Mouse (Mus musculus): ENCODE measurements around the gene Nup153. TPM values are rescaled to one million over a fixed set of nuclear protein-coding genes. Genes with fewer than 3 reads are reported as not detected.
A peak's percentile ranks its signal among the peaks of the same experiment; 100 is the strongest.

The Nup153 gene
- polyA plus RNA-seq, 1 experiment from 2014 or later: 30.2 TPM

GRCm38 (mm10) chr13:46696788-46697187 lies 31.0 kb downstream of the Nup153 start:
- H3K9me3 ChIP-seq (ENCODE audit: control insufficient read depth, low read length): no peaks in the 10 kb centered on the region
- H3K4me1 ChIP-seq (ENCODE audit: control insufficient read depth, insufficient read depth, low read length): no peaks in the 10 kb centered on the region
- no peak overlapping the region for H3K9ac ChIP-seq (replicated peaks; ENCODE audit: low read length)
- no peak overlapping the region for H3K27ac ChIP-seq (replicated peaks; ENCODE audit: low read depth, low read length)
- DNase-seq (no peak), ATAC-seq (ENCODE audit: low FRiP score, low TSS enrichment) (no peak)
- H3K27me3 ChIP-seq (ENCODE audit: control insufficient read depth, insufficient read depth, low read length): no peaks in the 10 kb centered on the region
- H3K36me3 ChIP-seq (ENCODE audit: control insufficient read depth, insufficient read depth, low read length): peaks cover 36% of the 10 kb centered on the region
- no peak overlapping the region for H3K4me2 ChIP-seq (ENCODE audit: low read length)
- no peak overlapping the region for H3K4me3 ChIP-seq (replicated peaks; ENCODE audit: low read depth, low read length)
- WGBS: 89% methylated on average over 2 of the region's 2 CpGs

- Histone ChIP-seq H3K9ac (replicated peaks; ENCODE audit: low read length) (no peak overlapping the region), H3K9me3 (ENCODE audit: control insufficient read depth, low read length) (no peaks in the 10 kb centered on the region), H3K4me1 (ENCODE audit: control insufficient read depth, insufficient read depth, low read length) (no peaks in the 10 kb centered on the region), H3K27ac (replicated peaks; ENCODE audit: low read depth, low read length) (no peak overlapping the region), H3K36me3 (ENCODE audit: control insufficient read depth, insufficient read depth, low read length) (peaks cover 38% of the 10 kb centered on the region), H3K27me3 (ENCODE audit: control insufficient read depth, insufficient read depth, low read length) (no peaks in the 10 kb centered on the region), H3K4me3 (replicated peaks; ENCODE audit: low read depth, low read length) (no peak overlapping the region), H3K4me2 (ENCODE audit: low read length) (no peak overlapping the region)
- DNase-seq (no peak), ATAC-seq (ENCODE audit: low FRiP score, low TSS enrichment) (no peak)
- 96% methylated on average over 1 of the region's 1 CpGs for WGBS
Observed at GRCm38 (mm10) chr13:46695932-46696331, 31.8 kb downstream of the Nup153 start.

GRCm38 (mm10) chr13:46695296-46695908 lies 32.3 kb downstream of the Nup153 start:
- no peak overlapping the region for H3K9ac ChIP-seq (replicated peaks; ENCODE audit: low read length)
- ATAC-seq (ENCODE audit: low FRiP score, low TSS enrichment) (no peak), DNase-seq (peak; percentile 26)
- H3K9me3 ChIP-seq (ENCODE audit: control insufficient read depth, low read length): no peaks in the 10 kb centered on the region
- H3K4me2 ChIP-seq (ENCODE audit: low read length): no peak overlapping the region
- WGBS: 65% methylated on average over 1 of the region's 1 CpGs
- H3K4me3 ChIP-seq (replicated peaks; ENCODE audit: low read depth, low read length): no peak overlapping the region
- H3K36me3 ChIP-seq (ENCODE audit: control insufficient read depth, insufficient read depth, low read length): peaks cover 39% of the 10 kb centered on the region
- H3K27ac ChIP-seq (replicated peaks; ENCODE audit: low read depth, low read length): no peak overlapping the region
- H3K27me3 ChIP-seq (ENCODE audit: control insufficient read depth, insufficient read depth, low read length): no peaks in the 10 kb centered on the region
- no peaks in the 10 kb centered on the region for H3K4me1 ChIP-seq (ENCODE audit: control insufficient read depth, insufficient read depth, low read length)

DNA sequence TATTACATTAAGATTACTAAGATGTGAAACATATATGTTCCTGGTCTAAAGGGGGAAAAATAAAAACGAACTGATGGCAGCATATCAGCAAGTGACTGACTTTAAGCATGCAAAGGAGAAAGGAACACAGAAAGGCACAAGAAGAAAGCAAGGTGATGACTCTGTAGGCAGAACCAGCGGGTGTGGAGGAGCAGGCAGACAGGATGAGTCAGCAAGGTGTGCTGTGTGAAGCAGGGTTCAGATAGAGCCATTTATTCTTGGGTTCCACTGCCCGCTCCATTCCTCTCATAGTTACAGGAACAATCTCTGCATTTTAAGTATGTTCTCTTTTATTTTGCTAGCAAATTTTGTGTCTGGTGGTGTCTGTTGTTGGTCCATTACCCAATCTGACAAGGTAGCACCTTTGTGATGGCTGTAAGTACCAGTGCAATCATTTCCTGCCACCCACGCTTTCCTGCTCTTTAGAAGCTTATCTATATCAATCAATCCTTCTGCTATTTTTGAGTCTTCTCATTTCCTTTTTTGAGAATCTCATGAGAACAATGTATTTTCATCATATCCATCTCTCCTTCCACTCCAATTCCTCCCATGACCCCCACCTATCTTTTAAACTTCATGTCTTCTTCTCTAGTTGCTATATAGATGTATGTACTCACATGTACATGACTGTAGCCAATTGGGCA lies 37.0 kb downstream of the Nup153 start:
- Histone ChIP-seq H3K9me3 (ENCODE audit: control insufficient read depth, low read length) (no peaks in the 10 kb centered on the region), H3K4me1 (ENCODE audit: control insufficient read depth, insufficient read depth, low read length) (no peaks in the 10 kb centered on the region), H3K4me3 (replicated peaks; ENCODE audit: low read depth, low read length) (no peak overlapping the region), H3K36me3 (ENCODE audit: control insufficient read depth, insufficient read depth, low read length) (peaks cover 47% of the 10 kb centered on the region), H3K9ac (replicated peaks; ENCODE audit: low read length) (no peak overlapping the region), H3K27me3 (ENCODE audit: control insufficient read depth, insufficient read depth, low read length) (no peaks in the 10 kb centered on the region), H3K27ac (replicated peaks; ENCODE audit: low read depth, low read length) (no peak overlapping the region), H3K4me2 (ENCODE audit: low read length) (no peak overlapping the region)
- ATAC-seq (ENCODE audit: low FRiP score, low TSS enrichment) (no peak), DNase-seq (no peak)
- 94% methylated on average over 4 of the region's 4 CpGs for WGBS

- WGBS: 91% methylated on average over 1 of the region's 1 CpGs
- no peaks in the 10 kb centered on the region for H3K4me1 ChIP-seq (ENCODE audit: control insufficient read depth, insufficient read depth, low read length)
Observed at GRCm38 (mm10) chr13:46683370-46683769, 44.4 kb downstream of the Nup153 start.

GRCm38 (mm10) chr13:46682921-46683320 lies 44.8 kb downstream of the Nup153 start:
- WGBS: 89% methylated on average over 2 of the region's 2 CpGs
- peaks cover 74% of the 10 kb centered on the region for H3K36me3 ChIP-seq (ENCODE audit: control insufficient read depth, insufficient read depth, low read length)

More at GRCm38 (mm10) chr13:46683370-46683769, 44.4 kb downstream of the Nup153 start:
- ATAC-seq (ENCODE audit: low FRiP score, low TSS enrichment): no peak
- DNase-seq: no peak
- no peaks in the 10 kb centered on the region for H3K27me3 ChIP-seq (ENCODE audit: control insufficient read depth, insufficient read depth, low read length)
- H3K27ac ChIP-seq (replicated peaks; ENCODE audit: low read depth, low read length): no peak overlapping the region
- H3K4me2 ChIP-seq (ENCODE audit: low read length): no peak overlapping the region
- no peak overlapping the region for H3K4me3 ChIP-seq (replicated peaks; ENCODE audit: low read depth, low read length)
- no peaks in the 10 kb centered on the region for H3K9me3 ChIP-seq (ENCODE audit: control insufficient read depth, low read length)
- no peak overlapping the region for H3K9ac ChIP-seq (replicated peaks; ENCODE audit: low read length)
- peaks cover 70% of the 10 kb centered on the region for H3K36me3 ChIP-seq (ENCODE audit: control insufficient read depth, insufficient read depth, low read length)

DNA sequence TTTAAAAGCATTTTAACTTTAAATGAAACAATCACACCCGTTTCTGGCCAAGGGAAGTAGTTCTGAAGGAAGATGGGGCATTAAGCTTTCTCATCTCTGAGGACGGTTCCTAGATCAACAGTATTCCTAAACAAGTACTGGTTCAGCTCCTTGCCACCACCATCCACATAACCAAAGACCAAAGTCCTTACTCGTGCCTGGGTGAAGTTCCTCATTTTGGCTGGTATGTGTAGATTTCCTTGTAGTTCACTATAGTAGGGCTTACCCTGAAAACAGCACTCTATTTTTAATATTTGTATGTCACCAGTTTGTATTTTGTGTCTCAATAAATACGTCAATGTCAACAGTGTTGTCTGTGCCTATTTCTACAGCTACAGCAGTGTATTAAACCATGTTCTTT lies 50.0 kb downstream of the Nup153 start:
- Histone ChIP-seq H3K36me3 (ENCODE audit: control insufficient read depth, insufficient read depth, low read length) (peaks cover 62% of the 10 kb centered on the region), H3K27ac (replicated peaks; ENCODE audit: low read depth, low read length) (no peak overlapping the region), H3K27me3 (ENCODE audit: control insufficient read depth, insufficient read depth, low read length) (no peaks in the 10 kb centered on the region), H3K4me3 (replicated peaks; ENCODE audit: low read depth, low read length) (no peak overlapping the region), H3K9me3 (ENCODE audit: control insufficient read depth, low read length) (no peaks in the 10 kb centered on the region), H3K4me1 (ENCODE audit: control insufficient read depth, insufficient read depth, low read length) (no peaks in the 10 kb centered on the region), H3K9ac (replicated peaks; ENCODE audit: low read length) (no peak overlapping the region), H3K4me2 (ENCODE audit: low read length) (no peak overlapping the region)
- WGBS: 92% methylated on average over 4 of the region's 4 CpGs
- no peak for DNase-seq
- no peak for ATAC-seq (ENCODE audit: low FRiP score, low TSS enrichment)

More at GRCm38 (mm10) chr13:46682921-46683320, 44.8 kb downstream of the Nup153 start:
- no peak for DNase-seq
- Histone ChIP-seq H3K27me3 (ENCODE audit: control insufficient read depth, insufficient read depth, low read length) (no peaks in the 10 kb centered on the region), H3K9me3 (ENCODE audit: control insufficient read depth, low read length) (no peaks in the 10 kb centered on the region), H3K4me2 (ENCODE audit: low read length) (no peak overlapping the region), H3K4me1 (ENCODE audit: control insufficient read depth, insufficient read depth, low read length) (no peaks in the 10 kb centered on the region), H3K9ac (replicated peaks; ENCODE audit: low read length) (no peak overlapping the region), H3K4me3 (replicated peaks; ENCODE audit: low read depth, low read length) (no peak overlapping the region), H3K27ac (replicated peaks; ENCODE audit: low read depth, low read length) (no peak overlapping the region)
- ATAC-seq (ENCODE audit: low FRiP score, low TSS enrichment): no peak

DNA sequence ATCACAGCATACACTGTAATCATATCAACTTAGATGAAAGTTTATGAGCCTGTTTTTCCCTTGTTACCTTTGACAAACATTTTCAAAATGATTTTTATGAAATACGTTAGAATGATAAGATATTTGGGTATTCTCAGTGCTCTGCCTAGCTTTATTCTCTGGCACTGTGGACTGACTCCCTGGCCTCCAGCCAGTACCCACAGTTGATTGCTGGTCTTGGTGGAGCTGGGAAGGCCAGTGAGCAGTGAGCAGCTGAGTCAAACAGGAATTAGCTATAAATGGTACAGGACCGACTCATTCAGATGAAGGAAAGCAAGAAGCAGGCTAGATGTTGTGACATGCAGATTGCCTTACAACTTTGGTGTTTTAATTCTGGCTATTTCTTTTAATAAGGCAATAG lies 53.1 kb downstream of the Nup153 start:
- 85% methylated on average over 2 of the region's 2 CpGs for WGBS
- H3K27ac ChIP-seq (replicated peaks; ENCODE audit: low read depth, low read length): no peak overlapping the region
- H3K9me3 ChIP-seq (ENCODE audit: control insufficient read depth, low read length): no peaks in the 10 kb centered on the region
- H3K4me2 ChIP-seq (ENCODE audit: low read length): no peak overlapping the region
- no peak overlapping the region for H3K4me3 ChIP-seq (replicated peaks; ENCODE audit: low read depth, low read length)
- H3K36me3 ChIP-seq (ENCODE audit: control insufficient read depth, insufficient read depth, low read length): peaks cover 53% of the 10 kb centered on the region
- no peaks in the 10 kb centered on the region for H3K27me3 ChIP-seq (ENCODE audit: control insufficient read depth, insufficient read depth, low read length)
- no peak for DNase-seq
- H3K4me1 ChIP-seq (ENCODE audit: control insufficient read depth, insufficient read depth, low read length): peaks cover 9% of the 10 kb centered on the region; the same call in 1 of the 2 replicates
- no peak for ATAC-seq (ENCODE audit: low FRiP score, low TSS enrichment)
- H3K9ac ChIP-seq (replicated peaks; ENCODE audit: low read length): no peak overlapping the region

GRCm38 (mm10) chr13:46670514-46670913 lies 57.2 kb downstream of the Nup153 start:
- WGBS: 66% methylated on average over 9 of the region's 9 CpGs
- H3K4me3 ChIP-seq (replicated peaks; ENCODE audit: low read depth, low read length): peak overlapping the region; percentile 96
- ATAC-seq (ENCODE audit: low FRiP score, low TSS enrichment): no peak
- H3K36me3 ChIP-seq (ENCODE audit: control insufficient read depth, insufficient read depth, low read length): peaks cover 39% of the 10 kb centered on the region
- peak overlapping the region; percentile 85 for H3K9ac ChIP-seq (replicated peaks; ENCODE audit: low read length)
- peaks cover 16% of the 10 kb centered on the region; the same call in 1 of the 2 replicates for H3K4me1 ChIP-seq (ENCODE audit: control insufficient read depth, insufficient read depth, low read length)
- H3K27me3 ChIP-seq (ENCODE audit: control insufficient read depth, insufficient read depth, low read length): no peaks in the 10 kb centered on the region
- H3K27ac ChIP-seq (replicated peaks; ENCODE audit: low read depth, low read length): no peak overlapping the region
- H3K9me3 ChIP-seq (ENCODE audit: control insufficient read depth, low read length): no peaks in the 10 kb centered on the region
- H3K4me2 ChIP-seq (ENCODE audit: low read length): peak overlapping the region; percentile 75
- no peak for DNase-seq

Measured in midbrain, embryonic 14.5 days (tissue).